Mouse (Mus musculus) myocyte (in vitro differentiated cells): ENCODE data around the gene Arl16.

Experiments
- MAX ChIP-seq: IDR thresholded peaks from one replicate; pipeline ENCODE4 v1.6.1; 2011; ENCODE audit warnings: low read depth, mild to moderate bottlenecking, control low read depth
- POLR2A ChIP-seq: IDR thresholded peaks from one replicate; pipeline ENCODE4 v1.6.1; 2011; ENCODE audit warnings: low read depth, mild to moderate bottlenecking, control low read depth, moderate library complexity; ENCODE audit not compliant: insufficient read length
- TCF12 ChIP-seq: IDR thresholded peaks from one replicate; pipeline ENCODE4 v1.6.1; 2011; ENCODE audit warnings: mild to moderate bottlenecking, control low read depth; ENCODE audit not compliant: poor library complexity, insufficient read depth, severe bottlenecking

GRCm38 (mm10) chr11:120501018-120501417 is 33.6 kb upstream of the Arl16 start:
- TF ChIP-seq POLR2A (no peak), MAX (no peak), TCF12 (no peak)
